In genomic region chr11:119550546-119551335, GRCm38 (mm10) we compare ENCODE assay signal across 11 mouse cellular contexts. TPM values are rescaled to one million over a fixed set of nuclear protein-coding genes. Genes with fewer than 3 reads are reported as not detected.
A peak's percentile ranks its signal among the peaks of the same experiment; 100 is the strongest.
DNase-seq lines count a peak whose midpoint lies in the region; ATAC-seq lines count a peak whose summit lies in the region.
"Had no signal": no experiment of that assay in that cellular context is flagged by ENCODE, and none has a peak within 500 bp of the region (broad histone marks: within the 10 kb centered on the region; RNA-seq: fewer than 3 reads in every experiment).

No protein-coding gene starts in this region.

- H3K4me2 ChIP-seq in embryonic facial prominence, embryonic 11.5 days (ENCODE audit: low read depth, low read length): no peak overlapping the region
- no peak overlapping the region for H3K4me2 ChIP-seq in midbrain, embryonic 13.5 days (replicated peaks)
- 0 out of 2 replicates have a peak overlapping the region, but pooled peaks have one; percentile 16 for H3K4me2 ChIP-seq in neural tube, embryonic 14.5 days (ENCODE audit: low read depth, low read length)

- H3K27ac ChIP-seq in embryonic facial prominence, embryonic 11.5 days (replicated peaks; ENCODE audit: low read depth, low read length): no peak overlapping the region
- no peak overlapping the region for H3K27ac ChIP-seq in embryonic facial prominence, embryonic 10.5 days (replicated peaks)
- H3K27ac ChIP-seq in midbrain, embryonic 13.5 days: no peak overlapping the region
- no peak overlapping the region for H3K27ac ChIP-seq in midbrain, embryonic 10.5 days (replicated peaks)
- no peak overlapping the region for H3K27ac ChIP-seq in neural tube, embryonic 14.5 days (ENCODE audit: low read depth, low read length)
- H3K27ac ChIP-seq: limb, embryonic 12.5 days had no signal

- no peak overlapping the region for H3K9ac ChIP-seq in embryonic facial prominence, embryonic 11.5 days (replicated peaks; ENCODE audit: low read length)
- H3K9ac ChIP-seq in midbrain, embryonic 13.5 days (replicated peaks): no peak overlapping the region
- H3K9ac ChIP-seq in neural tube, embryonic 14.5 days (replicated peaks; ENCODE audit: low read depth, low read length): no peak overlapping the region
- H3K9ac ChIP-seq: limb, embryonic 12.5 days; liver, postnatal 0 days had no signal

- H3K27me3 ChIP-seq in embryonic facial prominence, embryonic 11.5 days (ENCODE audit: control insufficient read depth, insufficient read depth, low read length): peaks cover 52% of the 10 kb centered on the region
- peaks cover 98% of the 10 kb centered on the region for H3K27me3 ChIP-seq in embryonic facial prominence, embryonic 10.5 days (replicated peaks; ENCODE audit: low read depth, poor library complexity, severe bottlenecking)
- peaks cover 88% of the 10 kb centered on the region for H3K27me3 ChIP-seq in midbrain, embryonic 13.5 days
- peaks cover 100% of the 10 kb centered on the region for H3K27me3 ChIP-seq in midbrain, embryonic 10.5 days (ENCODE audit: low read depth, poor library complexity, severe bottlenecking)
- peaks cover 3% of the 10 kb centered on the region; the same call in 1 of the 2 replicates for H3K27me3 ChIP-seq in neural tube, embryonic 14.5 days (ENCODE audit: control insufficient read depth, insufficient read depth, low read length)

- H3K4me1 ChIP-seq in embryonic facial prominence, embryonic 11.5 days (ENCODE audit: control insufficient read depth, insufficient read depth, low read length): peaks cover 17% of the 10 kb centered on the region
- peaks cover 59% of the 10 kb centered on the region for H3K4me1 ChIP-seq in embryonic facial prominence, embryonic 10.5 days
- H3K4me1 ChIP-seq in midbrain, embryonic 13.5 days (replicated peaks): peaks cover 50% of the 10 kb centered on the region
- H3K4me1 ChIP-seq in midbrain, embryonic 10.5 days: peaks cover 45% of the 10 kb centered on the region
- peaks cover 31% of the 10 kb centered on the region for H3K4me1 ChIP-seq in neural tube, embryonic 14.5 days (ENCODE audit: control insufficient read depth, insufficient read depth, low read length)

- no peaks in the 10 kb centered on the region for H3K9me3 ChIP-seq in embryonic facial prominence, embryonic 11.5 days (replicated peaks; ENCODE audit: control insufficient read depth, low read length)
- no peaks in the 10 kb centered on the region for H3K9me3 ChIP-seq in embryonic facial prominence, embryonic 10.5 days
- no peaks in the 10 kb centered on the region for H3K9me3 ChIP-seq in midbrain, embryonic 13.5 days
- H3K9me3 ChIP-seq in midbrain, embryonic 10.5 days (replicated peaks): no peaks in the 10 kb centered on the region
- H3K9me3 ChIP-seq in neural tube, embryonic 14.5 days (ENCODE audit: control insufficient read depth, low read length): no peaks in the 10 kb centered on the region
- H3K9me3 ChIP-seq: limb, embryonic 12.5 days had no signal

- WGBS in embryonic facial prominence, embryonic 11.5 days: 51% methylated on average over 10 of the region's 10 CpGs
- 54% methylated on average over 10 of the region's 10 CpGs for WGBS in embryonic facial prominence, embryonic 10.5 days
- WGBS in midbrain, embryonic 13.5 days: 43% methylated on average over 10 of the region's 10 CpGs
- WGBS in midbrain, embryonic 10.5 days: 54% methylated on average over 10 of the region's 10 CpGs
- 48% methylated on average over 10 of the region's 10 CpGs for WGBS in neural tube, embryonic 14.5 days

- ATAC-seq in embryonic facial prominence, embryonic 11.5 days (replicated peaks; ENCODE audit: insufficient number of reproducible peaks, low FRiP score, low TSS enrichment, low read depth): no peak
- 0 out of 2 replicates have a peak, but pooled peaks have one; percentile 9 for ATAC-seq in midbrain, embryonic 13.5 days
- ATAC-seq in neural tube, embryonic 14.5 days (ENCODE audit: low read depth): no peak
- no peak for ATAC-seq in CD4-positive, CD25-positive, alpha-beta regulatory T cell, adult 4 months
- ATAC-seq: liver, postnatal 0 days had no signal

- DNase-seq in embryonic facial prominence, embryonic 11.5 days (ENCODE audit: low spot score): peak; percentile 30
- DNase-seq in embryonic facial prominence, embryonic 10.5 days (ENCODE audit: low spot score): no peak
- no peak for DNase-seq in midbrain, embryonic 10.5 days (ENCODE audit: low spot score)
- peak; percentile 65 to 70 for DNase-seq in cerebellum, postnatal 14 days
- no peak for DNase-seq in embryo, embryonic 11 days
- DNase-seq: kidney, adult 8-10 months; liver, postnatal 0 days had no signal

- no peak overlapping the region for H3K4me3 ChIP-seq in embryonic facial prominence, embryonic 11.5 days (ENCODE audit: low read depth, low read length)
- no peak overlapping the region for H3K4me3 ChIP-seq in embryonic facial prominence, embryonic 10.5 days
- H3K4me3 ChIP-seq in midbrain, embryonic 13.5 days (replicated peaks): no peak overlapping the region
- H3K4me3 ChIP-seq in midbrain, embryonic 10.5 days: no peak overlapping the region
- H3K4me3 ChIP-seq in neural tube, embryonic 14.5 days (ENCODE audit: low read depth, low read length): no peak overlapping the region

- no peaks in the 10 kb centered on the region for H3K36me3 ChIP-seq in embryonic facial prominence, embryonic 11.5 days (replicated peaks; ENCODE audit: control insufficient read depth, insufficient read depth, low read depth, low read length)
- no peaks in the 10 kb centered on the region for H3K36me3 ChIP-seq in embryonic facial prominence, embryonic 10.5 days (replicated peaks)
- H3K36me3 ChIP-seq in midbrain, embryonic 13.5 days: no peaks in the 10 kb centered on the region
- no peaks in the 10 kb centered on the region for H3K36me3 ChIP-seq in midbrain, embryonic 10.5 days
- H3K36me3 ChIP-seq in neural tube, embryonic 14.5 days (ENCODE audit: control insufficient read depth, insufficient read depth, low read length): no peaks in the 10 kb centered on the region
- H3K36me3 ChIP-seq: limb, embryonic 12.5 days had no signal

RNA-seq across cellular contexts. Expression of gene Nptx1, which starts 3.2 kb away (rescaled TPM):
- polyA plus RNA-seq in embryonic facial prominence, embryonic 11.5 days (2014; fragmentation: Nextera tagmentation; extraction: Ambion mirVana): 1.8 and 2.2 TPM in 2 replicates
- 1.9 and 2.6 TPM in 2 replicates for polyA plus RNA-seq in embryonic facial prominence, embryonic 10.5 days (2016; fragmentation: Nextera tagmentation; extraction: Ambion mirVana)
- polyA plus RNA-seq in midbrain, embryonic 13.5 days (2015; fragmentation: Nextera tagmentation; extraction: Ambion mirVana): 7.3 and 8.6 TPM in 2 replicates
- 1.1 and 1.6 TPM in 2 replicates for polyA plus RNA-seq in midbrain, embryonic 10.5 days (2016; fragmentation: Nextera tagmentation; extraction: Ambion mirVana)
- polyA plus RNA-seq in neural tube, embryonic 14.5 days (2014; fragmentation: Nextera tagmentation; extraction: Ambion mirVana): 23.7 and 27.4 TPM in 2 replicates
- not detected for polyA plus RNA-seq in CD4-positive, CD25-positive, alpha-beta regulatory T cell, adult 4 months (2017; shearing (Covaris generic))
- polyA plus RNA-seq: liver, postnatal 0 days had no signal

RNA-seq across cellular contexts. Expression of gene Rptor, which starts 52.0 kb away (rescaled TPM):
- 10.1 and 10.4 TPM in 2 replicates for polyA plus RNA-seq in embryonic facial prominence, embryonic 11.5 days (2014; fragmentation: Nextera tagmentation; extraction: Ambion mirVana)
- polyA plus RNA-seq in embryonic facial prominence, embryonic 10.5 days (2016; fragmentation: Nextera tagmentation; extraction: Ambion mirVana): 14.4 and 15.7 TPM in 2 replicates
- polyA plus RNA-seq in midbrain, embryonic 13.5 days (2015; fragmentation: Nextera tagmentation; extraction: Ambion mirVana): 9.7 and 11.7 TPM in 2 replicates
- 11.0 and 12.1 TPM in 2 replicates for polyA plus RNA-seq in midbrain, embryonic 10.5 days (2016; fragmentation: Nextera tagmentation; extraction: Ambion mirVana)
- 12.1 and 13.4 TPM in 2 replicates for polyA plus RNA-seq in neural tube, embryonic 14.5 days (2014; fragmentation: Nextera tagmentation; extraction: Ambion mirVana)
- polyA plus RNA-seq in CD4-positive, CD25-positive, alpha-beta regulatory T cell, adult 4 months (2017; shearing (Covaris generic)): 10 to 100 TPM in 1 of 2 experiments, 1 to 10 TPM in 1; 8.7 to 12.2 TPM

RNA-seq across cellular contexts. Expression of gene Endov, which starts 59.6 kb away (rescaled TPM):
- 12.4 and 12.7 TPM in 2 replicates for polyA plus RNA-seq in embryonic facial prominence, embryonic 11.5 days (2014; fragmentation: Nextera tagmentation; extraction: Ambion mirVana)
- 21.1 and 21.2 TPM in 2 replicates for polyA plus RNA-seq in embryonic facial prominence, embryonic 10.5 days (2016; fragmentation: Nextera tagmentation; extraction: Ambion mirVana)
- 22.8 and 22.9 TPM in 2 replicates for polyA plus RNA-seq in midbrain, embryonic 13.5 days (2015; fragmentation: Nextera tagmentation; extraction: Ambion mirVana)
- 21.6 and 27.6 TPM in 2 replicates for polyA plus RNA-seq in midbrain, embryonic 10.5 days (2016; fragmentation: Nextera tagmentation; extraction: Ambion mirVana)
- 12.7 and 13.8 TPM in 2 replicates for polyA plus RNA-seq in neural tube, embryonic 14.5 days (2014; fragmentation: Nextera tagmentation; extraction: Ambion mirVana)
- 10 to 100 TPM; 11.2 to 21.9 TPM for polyA plus RNA-seq in CD4-positive, CD25-positive, alpha-beta regulatory T cell, adult 4 months (2017; shearing (Covaris generic))

Comparison
In these comparisons a context has a peak if more than half of its experiments do, and no peak if none do; other contexts are left out.
1. DNase-seq: peak in embryonic facial prominence, embryonic 11.5 days (single experiment) and cerebellum, postnatal 14 days (2 of 2); none in embryonic facial prominence, embryonic 10.5 days (single experiment), midbrain, embryonic 10.5 days (single experiment) and embryo, embryonic 11 days (single experiment).